Mouse (Mus musculus) thymus, adult 2 months (tissue): ENCODE results near the gene Ciz1.

ENCODE experiments used
- CTCF ChIP-seq: fragments of 200-500 bp; IDR thresholded peaks from 2 replicates; pipeline ENCODE4 v1.5.1; 2012; ENCODE audit warnings: mild to moderate bottlenecking, control low read depth, low read length, moderate library complexity, borderline replicate concordance; ENCODE audit not compliant: control insufficient read depth, poor library complexity, insufficient read depth; ENCODE audit errors: extremely low read depth
- POLR2A ChIP-seq: fragments of 200-500 bp; IDR thresholded peaks from 2 replicates; pipeline ENCODE4 v1.6.1; 2012; ENCODE audit warnings: mild to moderate bottlenecking, low read length, control low read depth, moderate library complexity; ENCODE audit not compliant: control insufficient read depth, poor library complexity, insufficient read depth; ENCODE audit errors: extremely low read depth

GRCm38 (mm10) chr2:32317791-32318417 is 34.2 kb upstream of the Ciz1 start:
- TF ChIP-seq CTCF (no peak), POLR2A (no peak)
